Mouse (Mus musculus): ENCODE measurements at regions not wholly inside any gene's neighbourhood (a gene's known extent, or its start where the extent isn't known, plus 50 kb on each side); places are given as distances from the start of the nearest gene placed in this dataset.

- no peak for TF ChIP-seq EP300 (IDR thresholded peaks at IDR 0.05; ENCODE audit: low read depth)
- no peak for TF ChIP-seq CTCF (IDR thresholded peaks at IDR 0.05; ENCODE audit: low read depth)
Measured at GRCm38 (mm10) chr5:85485157-85485556, 580.2 kb downstream of the Cenpc1 start.

All from liver, postnatal 0 days (tissue).